Mouse (Mus musculus) myocyte (in vitro differentiated cells): ENCODE data around the gene Adipor1. TPM values are rescaled to one million over a fixed set of nuclear protein-coding genes. Genes with fewer than 3 reads are reported as not detected.

Source experiments
- H3K27me3 ChIP-seq: one replicate; pipeline ENCODE4 v1.6.1; 2011; ENCODE audit not compliant: control insufficient read depth, insufficient read depth, insufficient read length
- H3K36me3 ChIP-seq: one replicate; pipeline ENCODE4 v1.6.1; 2011; ENCODE audit not compliant: control insufficient read depth, insufficient read depth
- H3K4me2 ChIP-seq: one replicate; pipeline ENCODE4 v1.6.1; 2011; ENCODE audit warnings: low read depth, control low read depth
- H3K4me3 ChIP-seq: one replicate; pipeline ENCODE4 v1.5.1; 2011; ENCODE audit warnings: mild to moderate bottlenecking, control low read depth, moderate library complexity
- H3K79me2 ChIP-seq: one replicate; pipeline ENCODE4 v1.6.1; 2011; ENCODE audit not compliant: control insufficient read depth, insufficient read depth
- H3ac ChIP-seq: one replicate; pipeline ENCODE4 v1.6.1; 2011; ENCODE audit not compliant: control insufficient read depth, insufficient read length
- MYOG ChIP-seq, 3 experiments: IDR thresholded peaks; one replicate each; pipeline ENCODE4 v1.6.1; 2011; ENCODE audit warnings: control low read depth in 2 of 3, low read depth in 2 of 3, mild to moderate bottlenecking in 2 of 3; ENCODE audit not compliant: insufficient read length in 2 of 3, control insufficient read depth in 1 of 3, insufficient read depth in 1 of 3
- POLR2A ChIP-seq: IDR thresholded peaks from one replicate; pipeline ENCODE4 v1.6.1; 2011; ENCODE audit warnings: low read depth, mild to moderate bottlenecking, control low read depth, moderate library complexity; ENCODE audit not compliant: insufficient read length
- TCF3 ChIP-seq: IDR thresholded peaks from one replicate; pipeline ENCODE4 v1.6.1; 2011; ENCODE audit warnings: low read depth, control low read depth; ENCODE audit not compliant: insufficient read length
- polyA plus RNA-seq: library from polyadenylated mRNA; unstranded; fragments of >200 nt; fragmentation: generic; extraction: Trizol; gene quantifications from one replicate; pipeline ENCODE4 v1.2.1, GENCODE M21; 2012; ENCODE audit warnings: missing spikeins

Gene Adipor1
- polyA plus RNA-seq, 1 experiment = 87.9 TPM

GRCm38 (mm10) chr1:134460294-134461284, 45.4 kb downstream of the Adipor1 start:
- no peaks in the 10 kb centered on the region for H3K27me3 ChIP-seq
- TF ChIP-seq POLR2A (no peak), MYOG (IDR thresholded peaks at IDR 0.05; ENCODE audit: control insufficient read depth in 1 of 3, insufficient read depth in 1 of 3, insufficient read length in 2 of 3, low read depth in 2 of 3) (no peak), TCF3 (no peak)
- H3ac ChIP-seq = no peak overlapping the region
- no peak overlapping the region for H3K4me3 ChIP-seq
- no peak overlapping the region for H3K4me2 ChIP-seq
- H3K79me2 ChIP-seq = peaks cover 11% of the 10 kb centered on the region
- peaks cover 15% of the 10 kb centered on the region for H3K36me3 ChIP-seq

Other genes with a start within 250 kb of the Adipor1 start
- 32.9 TPM for gene Chil1, start 233.2 kb upstream of the Adipor1 start, polyA plus RNA-seq
- 1,516 TPM for gene Mybph, start 221.9 kb upstream of the Adipor1 start, polyA plus RNA-seq
- gene Adora1, start 179.9 kb upstream of the Adipor1 start, polyA plus RNA-seq = 4.5 TPM
- gene Myog, start 125.4 kb upstream of the Adipor1 start, polyA plus RNA-seq = 1,426 TPM
- 35.8 TPM for gene Ppfia4, start 82.5 kb upstream of the Adipor1 start, polyA plus RNA-seq
- 67.3 TPM for gene Tmem183a, start 53.4 kb upstream of the Adipor1 start, polyA plus RNA-seq
- not detected for gene 4933406M09Rik, start 29.4 kb upstream of the Adipor1 start, polyA plus RNA-seq
- gene Cyb5r1, start 9.8 kb upstream of the Adipor1 start, polyA plus RNA-seq = 452 TPM
- gene Klhl12, start 40.2 kb downstream of the Adipor1 start, polyA plus RNA-seq = 11.3 TPM
- gene Rabif, start 79.3 kb downstream of the Adipor1 start, polyA plus RNA-seq = 13.4 TPM
- not detected for gene Mgat4e, start 134.3 kb downstream of the Adipor1 start, polyA plus RNA-seq
- gene Kdm5b, start 144.8 kb downstream of the Adipor1 start, polyA plus RNA-seq = 11.2 TPM
- 0.11 TPM for gene Syt2, start 231.3 kb downstream of the Adipor1 start, polyA plus RNA-seq